Mouse (Mus musculus): ENCODE results near the gene B3gnt2.

DNA sequence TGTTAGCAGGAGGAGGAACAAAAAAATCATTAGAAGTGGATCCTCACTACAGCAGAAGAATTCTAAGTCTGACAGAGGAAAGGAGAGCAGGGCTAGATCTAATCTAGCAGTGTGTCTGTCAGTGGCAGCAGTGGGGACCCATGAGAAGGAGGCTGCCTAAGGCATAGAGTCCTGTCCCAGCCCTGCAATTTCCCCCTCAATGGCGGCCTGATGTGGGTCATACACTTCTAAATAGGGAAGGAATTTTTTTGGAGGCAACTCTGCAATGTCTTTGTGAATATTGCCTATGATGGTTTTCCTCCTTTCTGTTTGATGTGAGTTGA lies 66.9 kb downstream of the B3gnt2 start:
- TF ChIP-seq USF1 (IDR thresholded peaks at IDR 0.05; ENCODE audit: low read depth), result no peak
- no peak for TF ChIP-seq MYOG (IDR thresholded peaks at IDR 0.05; ENCODE audit: control insufficient read depth in 1 of 3, insufficient read depth in 1 of 3, insufficient read length in 2 of 3, low read depth in 2 of 3)
- no peak for TF ChIP-seq CEBPB (IDR thresholded peaks at IDR 0.05; ENCODE audit: insufficient read depth, poor library complexity, severe bottlenecking)
- no peak for TF ChIP-seq E2F4 (IDR thresholded peaks at IDR 0.05; ENCODE audit: insufficient read depth)
- no peak for TF ChIP-seq POLR2AphosphoS2 (IDR thresholded peaks at IDR 0.05; ENCODE audit: insufficient read length, low read depth)
- no peak for TF ChIP-seq POLR2A (IDR thresholded peaks at IDR 0.05; ENCODE audit: insufficient read length, low read depth)
- no peak for TF ChIP-seq MAX (IDR thresholded peaks at IDR 0.05; ENCODE audit: low read depth)
- no peak for TF ChIP-seq MYOD1 (IDR thresholded peaks at IDR 0.05; ENCODE audit: control insufficient read depth in 1 of 3, insufficient read length in 2 of 3, low read depth in 2 of 3)
- no peak for TF ChIP-seq TCF3 (IDR thresholded peaks at IDR 0.05; ENCODE audit: insufficient read length, low read depth)
- no peak for TF ChIP-seq REST (IDR thresholded peaks at IDR 0.05; ENCODE audit: insufficient read depth, insufficient read length)
- no peak for TF ChIP-seq TCF12 (IDR thresholded peaks at IDR 0.05; ENCODE audit: insufficient read depth, poor library complexity, severe bottlenecking)

Data from myocyte (in vitro differentiated cells).